Mouse (Mus musculus) neural tube, embryonic 15.5 days (tissue): Measurements from ENCODE around the gene Cd320. TPM values are rescaled to one million over a fixed set of nuclear protein-coding genes. Genes with fewer than 3 reads are reported as not detected.

Source experiments
- ATAC-seq: fragments of 200-750 bp; cut with Nextera tagmentation; 2 replicates; pipeline ENCODE4 v1.8.0; 2017; ENCODE audit warnings: mild to moderate bottlenecking, moderate TSS enrichment, moderate library complexity; ENCODE audit not compliant: low FRiP score
- H3K27ac ChIP-seq: fragments of 300-500 bp; sonication (generic); replicated peaks from 2 replicates; pipeline ENCODE4 v1.5.1; 2015; ENCODE audit warnings: mild to moderate bottlenecking, inconsistent platforms
- H3K27me3 ChIP-seq: fragments of 300-500 bp; sonication (generic); replicated peaks from 2 replicates; pipeline ENCODE4 v1.6.1; 2015; ENCODE audit warnings: inconsistent platforms
- H3K36me3 ChIP-seq: fragments of 300-500 bp; sonication (generic); 2 replicates; pipeline ENCODE4 v1.6.1; 2015; ENCODE audit warnings: inconsistent platforms
- H3K4me1 ChIP-seq: fragments of 300-500 bp; sonication (generic); 2 replicates; pipeline ENCODE4 v1.6.1; 2015; ENCODE audit warnings: inconsistent platforms
- H3K4me2 ChIP-seq: fragments of 300-500 bp; sonication (generic); 2 replicates; pipeline ENCODE4 v1.6.1; 2015; ENCODE audit warnings: inconsistent platforms, mild to moderate bottlenecking, moderate library complexity
- H3K4me3 ChIP-seq: fragments of 300-500 bp; sonication (generic); replicated peaks from 2 replicates; pipeline ENCODE4 v1.5.1; 2015; ENCODE audit warnings: mild to moderate bottlenecking, inconsistent platforms
- H3K9ac ChIP-seq: fragments of 300-500 bp; sonication (generic); replicated peaks from 2 replicates; pipeline ENCODE4 v1.6.1; 2015; ENCODE audit warnings: mild to moderate bottlenecking, inconsistent platforms
- H3K9me3 ChIP-seq: fragments of 300-500 bp; sonication (generic); replicated peaks from 2 replicates; pipeline ENCODE4 v1.6.1; 2016; ENCODE audit warnings: inconsistent platforms
- WGBS: fragments of 180-500 bp; shearing (Covaris S2); methylation state at CpG from one replicate; pipeline ENCODE4 v1.1.7; 2015; ENCODE audit warnings: mixed read lengths; 5-methylcytosine and 5-hydroxymethylcytosine counted together
- polyA plus RNA-seq: library from polyadenylated mRNA; unstranded; fragments of >200 nt; fragmentation: Nextera tagmentation; extraction: Ambion mirVana; gene quantifications from 2 replicates; pipeline ENCODE4 v1.2.1, GENCODE M21; 2015

Gene Cd320
- polyA plus RNA-seq = 53.9 and 56.1 TPM in 2 replicates

DNA sequence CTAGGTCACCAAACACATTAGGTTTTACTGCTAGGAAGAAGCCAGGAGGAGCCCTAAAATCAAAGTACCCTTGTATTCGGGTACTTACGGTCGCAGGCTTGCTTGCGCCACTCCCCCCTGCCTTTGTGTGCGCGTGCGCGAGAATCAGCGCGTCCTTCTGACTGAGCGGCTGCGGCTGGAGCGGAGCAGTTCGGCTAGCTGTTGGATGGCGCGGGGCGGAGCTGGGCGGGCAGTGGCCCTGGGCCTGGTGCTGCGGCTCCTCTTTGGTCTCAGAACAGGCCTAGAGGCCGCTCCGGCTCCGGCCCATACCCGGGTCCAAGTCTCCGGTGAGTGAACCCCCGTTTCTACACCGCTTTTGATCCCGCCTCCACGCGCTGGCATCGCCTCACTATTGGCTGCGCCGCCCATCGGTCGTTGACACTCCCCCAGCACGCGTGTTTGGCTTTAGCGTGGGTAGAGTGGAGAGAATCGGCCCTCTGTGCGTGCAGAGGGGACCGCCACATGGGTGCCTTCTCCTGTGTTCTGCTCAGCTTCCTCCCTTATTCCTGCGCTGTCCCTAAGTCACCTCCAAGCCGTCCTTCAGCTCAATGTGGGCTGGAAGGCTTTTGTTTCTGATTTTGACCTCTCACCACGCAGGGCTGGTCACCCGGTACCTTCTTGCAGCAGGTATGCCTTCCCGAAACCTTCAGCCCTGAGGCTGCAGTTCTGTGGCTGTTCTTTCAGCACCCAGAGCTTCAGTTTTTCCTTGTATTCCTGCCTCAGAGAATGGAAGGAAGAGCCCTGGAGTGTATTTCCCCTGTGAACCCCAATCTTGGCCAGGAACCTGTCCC, at the start of gene Cd320:
TSS of gene Cd320 (plus strand) at position 126 of the 830 bp plus-strand sequence.
- Histone ChIP-seq H3K4me1 (peaks cover 19% of the 10 kb centered on the region), H3K9me3 (no peaks in the 10 kb centered on the region), H3K27me3 (no peaks in the 10 kb centered on the region), H3K4me2 (peak within 1 kb of the TSS; percentile 84), H3K9ac (peak within 1 kb of the TSS; percentile 76), H3K27ac (peak within 1 kb of the TSS; percentile 88), H3K36me3 (peaks cover 27% of the 10 kb centered on the region), H3K4me3 (peak within 1 kb of the TSS; percentile 99)
- ATAC-seq = peak; percentile 97
- WGBS = under 1% methylated on average over 45 of the region's 45 CpGs

DNA sequence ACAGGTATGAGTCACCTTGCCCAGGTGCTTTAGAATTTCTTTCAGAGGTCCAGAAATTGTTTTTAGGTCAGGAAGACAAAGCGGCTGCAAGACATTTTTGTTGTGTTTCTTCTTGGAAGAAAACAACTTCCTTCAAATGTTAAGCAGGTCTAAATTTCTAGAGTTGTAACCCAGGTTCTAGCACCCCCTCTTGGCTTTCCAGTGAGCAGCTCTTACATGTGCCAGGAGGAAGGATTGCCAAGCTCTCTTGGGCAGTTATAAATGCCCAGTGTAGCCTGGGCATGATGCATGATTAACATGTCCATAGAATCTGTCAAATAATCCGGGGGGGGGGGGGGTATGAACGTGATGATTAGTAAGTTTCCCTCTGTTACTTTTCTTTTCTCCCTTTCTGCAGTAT, 44.6 kb upstream of the Cd320 start:
- ATAC-seq = no peak
- no peak overlapping the region for H3K4me2 ChIP-seq

DNA sequence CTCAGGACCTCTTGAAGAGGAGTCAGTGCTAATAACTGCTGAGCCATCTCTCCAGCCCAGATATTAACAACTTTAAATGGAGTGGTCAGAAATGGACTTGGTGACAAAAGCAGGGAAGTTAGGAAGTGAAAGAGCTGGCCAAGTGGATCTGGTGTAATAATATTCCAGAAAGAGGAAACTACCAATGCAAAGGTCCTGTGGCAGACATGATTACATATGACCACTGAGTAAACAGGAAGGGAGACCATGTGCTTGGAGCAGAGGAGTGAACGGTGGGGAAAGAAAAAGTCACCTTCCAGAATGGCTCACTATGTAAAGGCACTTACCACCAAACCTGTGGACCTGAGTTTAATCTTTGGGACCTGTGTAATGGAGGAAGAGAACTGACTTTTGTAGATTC, 43.6 kb upstream of the Cd320 start:
- no peaks in the 10 kb centered on the region for H3K36me3 ChIP-seq
- no peak overlapping the region for H3K27ac ChIP-seq
- H3K4me1 ChIP-seq = no peaks in the 10 kb centered on the region
- no peak overlapping the region for H3K4me3 ChIP-seq
- no peak for ATAC-seq
- no peaks in the 10 kb centered on the region for H3K9me3 ChIP-seq
- WGBS = 59% methylated on average over 1 of the region's 1 CpGs
- H3K27me3 ChIP-seq = no peaks in the 10 kb centered on the region
- no peak overlapping the region for H3K9ac ChIP-seq
- no peak overlapping the region for H3K4me2 ChIP-seq

More for the DNA sequence above, 44.6 kb upstream of the Cd320 start:
- H3K9ac ChIP-seq = no peak overlapping the region
- H3K27ac ChIP-seq = no peak overlapping the region
- H3K9me3 ChIP-seq = no peaks in the 10 kb centered on the region
- WGBS = 61% methylated on average over 3 of the region's 3 CpGs
- H3K4me3 ChIP-seq = no peak overlapping the region
- no peaks in the 10 kb centered on the region for H3K27me3 ChIP-seq
- H3K4me1 ChIP-seq = no peaks in the 10 kb centered on the region
- no peaks in the 10 kb centered on the region for H3K36me3 ChIP-seq

DNA sequence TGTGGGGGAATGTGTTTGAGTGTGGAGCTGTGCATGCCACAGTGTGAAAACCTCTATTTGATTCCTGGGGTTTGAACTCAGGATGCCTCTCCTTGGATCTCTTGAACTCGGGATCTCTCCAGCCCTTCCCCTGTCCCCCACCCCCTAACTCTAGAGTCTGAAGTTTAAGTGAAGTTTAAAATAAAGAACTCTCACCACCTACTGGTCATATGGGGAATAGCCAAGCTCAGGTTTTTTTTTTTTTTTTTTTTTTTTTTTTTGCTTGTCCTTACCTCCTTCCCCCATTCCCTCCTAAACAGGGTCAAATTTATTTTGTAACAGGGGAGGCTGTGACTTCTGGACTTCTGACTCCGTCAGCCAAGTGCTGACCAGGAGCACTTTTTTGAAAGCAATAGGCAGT, 40.7 kb upstream of the Cd320 start:
- H3K9ac ChIP-seq = no peak overlapping the region
- H3K4me3 ChIP-seq = no peak overlapping the region
- no peak overlapping the region for H3K4me2 ChIP-seq
- no peaks in the 10 kb centered on the region for H3K36me3 ChIP-seq
- no peaks in the 10 kb centered on the region for H3K9me3 ChIP-seq
- 6% methylated on average over 2 of the region's 2 CpGs for WGBS
- no peaks in the 10 kb centered on the region for H3K4me1 ChIP-seq
- no peaks in the 10 kb centered on the region; the same call in 1 of the 2 replicates for H3K27me3 ChIP-seq
- no peak overlapping the region for H3K27ac ChIP-seq
- no peak for ATAC-seq

DNA sequence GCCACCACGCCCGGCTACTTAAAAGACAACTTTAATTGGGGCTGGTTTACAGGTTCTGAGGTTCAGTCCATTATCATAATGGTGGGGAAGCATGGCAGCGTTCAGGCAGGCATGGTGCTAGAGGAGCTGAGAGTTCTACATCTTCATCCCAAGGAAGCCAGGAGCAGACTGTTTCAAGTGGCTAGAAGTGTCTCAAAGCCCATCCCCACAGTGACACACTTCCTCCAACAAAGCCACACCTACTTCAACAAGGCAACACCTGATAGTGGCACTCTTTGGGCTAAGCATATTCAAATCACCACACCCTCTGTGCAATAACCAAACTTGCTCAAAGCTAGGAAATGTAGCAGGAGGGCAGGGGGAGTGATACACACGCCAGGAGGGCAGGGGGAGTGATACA, 38.7 kb upstream of the Cd320 start:
- Histone ChIP-seq H3K9me3 (no peaks in the 10 kb centered on the region), H3K27me3 (peaks cover 3% of the 10 kb centered on the region), H3K4me3 (no peak overlapping the region), H3K9ac (no peak overlapping the region), H3K4me1 (no peaks in the 10 kb centered on the region), H3K4me2 (no peak overlapping the region), H3K27ac (no peak overlapping the region), H3K36me3 (no peaks in the 10 kb centered on the region)
- no peak for ATAC-seq
- 63% methylated on average over 4 of the region's 4 CpGs for WGBS

DNA sequence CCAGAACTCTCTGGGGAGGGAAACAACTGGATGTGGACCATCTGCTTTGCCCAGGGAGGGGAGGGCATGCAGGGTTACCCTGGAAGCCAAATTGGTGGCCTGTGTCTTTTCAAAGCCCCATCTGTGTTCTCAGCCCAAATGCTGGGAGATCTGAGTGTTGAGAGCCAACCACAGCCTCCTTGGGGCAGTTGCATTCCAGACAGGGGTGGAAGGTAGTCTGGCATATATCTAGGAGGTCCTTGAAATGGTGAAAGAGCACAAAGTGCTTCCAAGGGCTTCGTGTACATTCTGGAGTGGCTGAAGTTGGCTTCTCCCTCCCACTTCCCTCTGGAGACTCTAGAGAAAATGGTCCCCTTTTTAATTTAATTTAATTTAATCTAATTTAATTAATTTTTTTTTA, 38.1 kb upstream of the Cd320 start:
- peaks cover 3% of the 10 kb centered on the region for H3K27me3 ChIP-seq
- H3K4me3 ChIP-seq = no peak overlapping the region
- no peak overlapping the region for H3K4me2 ChIP-seq
- ATAC-seq = no peak
- H3K9me3 ChIP-seq = no peaks in the 10 kb centered on the region
- H3K9ac ChIP-seq = no peak overlapping the region
- H3K4me1 ChIP-seq = no peaks in the 10 kb centered on the region
- H3K36me3 ChIP-seq = no peaks in the 10 kb centered on the region
- WGBS = 60% methylated on average over 1 of the region's 1 CpGs
- H3K27ac ChIP-seq = no peak overlapping the region

DNA sequence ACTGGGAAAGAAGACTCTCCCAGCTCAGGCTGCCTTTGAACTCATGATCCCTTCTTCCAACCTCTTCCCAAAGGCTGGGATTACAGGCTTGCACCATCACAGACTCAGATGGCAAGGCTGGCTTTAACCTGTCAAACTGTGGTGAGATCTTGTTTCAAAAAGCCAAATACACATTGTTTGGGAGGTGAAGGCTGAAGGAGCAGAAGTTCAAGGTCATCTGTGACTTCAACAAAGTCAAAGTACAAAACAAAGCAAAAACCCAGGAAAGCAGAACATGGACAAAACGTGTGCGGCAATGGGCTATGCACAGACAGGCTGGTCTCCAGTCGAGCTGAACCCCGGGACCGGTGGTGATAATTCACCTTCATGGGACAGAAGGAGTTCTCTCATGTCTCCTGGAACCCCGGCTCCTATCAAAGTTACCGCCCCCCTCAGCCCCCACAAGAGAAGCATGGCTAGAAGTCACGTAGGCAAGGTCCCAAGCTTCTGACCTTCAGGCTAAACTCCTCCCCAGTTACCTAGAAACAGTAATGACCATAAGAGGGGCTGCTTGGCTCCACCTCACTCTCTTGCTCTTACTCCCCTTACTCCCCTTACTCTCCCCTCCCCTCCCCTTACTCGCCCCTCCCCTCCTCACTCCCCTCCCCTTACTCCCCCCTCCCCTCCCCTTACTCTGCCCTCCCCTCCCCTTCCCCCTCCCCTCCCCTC, 35.6 kb upstream of the Cd320 start:
- no peak overlapping the region for H3K4me3 ChIP-seq
- peaks cover 11% of the 10 kb centered on the region for H3K27me3 ChIP-seq
- no peak overlapping the region for H3K4me2 ChIP-seq
- no peak overlapping the region for H3K27ac ChIP-seq
- H3K4me1 ChIP-seq = peaks cover 9% of the 10 kb centered on the region
- H3K9me3 ChIP-seq = no peaks in the 10 kb centered on the region
- ATAC-seq = no peak
- no peaks in the 10 kb centered on the region for H3K36me3 ChIP-seq
- 62% methylated on average over 9 of the region's 9 CpGs for WGBS
- no peak overlapping the region for H3K9ac ChIP-seq

DNA sequence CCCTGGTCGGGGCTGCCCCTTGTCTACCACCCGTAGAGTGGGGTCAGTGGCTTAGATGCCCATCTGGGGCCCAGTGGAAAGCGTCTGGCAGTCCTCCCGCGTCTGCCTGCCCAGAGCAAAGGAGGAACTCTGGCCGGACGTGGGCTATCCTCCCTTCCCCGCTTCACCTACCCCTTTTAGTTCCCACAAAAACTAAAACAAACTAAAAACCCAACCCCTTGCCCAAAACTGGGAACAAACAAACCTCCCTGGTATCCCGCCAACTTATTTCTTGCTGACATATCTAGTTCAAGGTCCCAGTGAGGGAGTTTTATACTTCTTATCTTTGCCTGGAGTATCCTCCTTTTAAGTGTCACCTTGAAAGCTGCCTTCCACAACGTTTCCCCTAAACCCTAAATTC, 34.7 kb upstream of the Cd320 start:
- peaks cover 13% of the 10 kb centered on the region for H3K27me3 ChIP-seq

DNA sequence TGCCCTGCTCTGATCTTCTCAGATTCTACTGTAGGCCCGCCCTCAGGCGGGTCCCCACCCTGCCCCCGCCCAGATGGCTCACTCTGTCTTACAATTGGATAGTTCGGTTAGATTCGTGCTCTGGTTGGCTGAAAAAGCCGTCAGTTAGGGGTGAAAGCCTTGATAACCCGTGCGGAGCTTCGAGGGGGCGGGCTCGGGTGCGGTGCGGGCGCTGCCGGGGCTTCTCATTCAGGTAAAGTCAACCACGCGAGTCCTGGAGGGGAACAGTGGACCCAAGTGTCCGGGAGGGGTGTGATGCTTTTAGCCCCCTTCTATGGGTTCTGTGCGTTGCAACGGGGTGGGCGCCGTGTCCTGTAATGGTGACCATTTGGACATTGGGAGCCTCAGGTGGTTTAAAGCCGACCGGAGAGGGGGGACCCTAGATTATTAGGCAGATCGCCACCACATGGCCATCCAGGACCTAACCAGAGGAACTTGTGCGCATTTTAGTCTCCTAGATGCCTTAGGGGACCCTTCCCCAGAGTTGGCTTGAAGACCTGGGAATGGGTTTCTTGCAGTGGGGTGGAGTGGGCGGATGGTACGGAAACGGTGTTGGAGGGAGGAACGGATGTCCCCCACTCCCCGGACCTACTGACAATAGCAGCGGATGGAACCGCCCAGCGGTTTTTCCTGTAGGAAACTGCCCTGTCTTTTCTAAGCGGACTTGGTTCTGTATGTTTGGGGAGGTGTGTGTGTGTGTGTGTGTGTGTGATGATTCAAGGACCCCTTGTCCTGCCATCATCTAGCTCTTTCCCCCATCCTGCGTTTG, 32.4 kb upstream of the Cd320 start, which contains the start of gene Kank3:
TSS of gene Kank3 (plus strand) at position 186 of the 808 bp plus-strand sequence.
- H3K9ac ChIP-seq = peak within 1 kb of the TSS; percentile 56
- no peaks in the 10 kb centered on the region for H3K9me3 ChIP-seq
- H3K27ac ChIP-seq = 0 out of 2 replicates have a peak within 1 kb of the TSS, but pooled peaks have one; percentile 39
- peaks cover 9% of the 10 kb centered on the region for H3K4me1 ChIP-seq
- H3K36me3 ChIP-seq = no peaks in the 10 kb centered on the region
- WGBS = under 1% methylated on average over 36 of the region's 36 CpGs
- peak within 1 kb of the TSS; percentile 88 for H3K4me2 ChIP-seq
- H3K27me3 ChIP-seq = peaks cover 13% of the 10 kb centered on the region
- peak within 1 kb of the TSS; percentile 53 for H3K4me3 ChIP-seq
- ATAC-seq = peak; percentile 99

More for the DNA sequence above, 34.7 kb upstream of the Cd320 start:
- Histone ChIP-seq H3K36me3 (no peaks in the 10 kb centered on the region), H3K9me3 (no peaks in the 10 kb centered on the region), H3K4me3 (no peak overlapping the region), H3K27ac (no peak overlapping the region), H3K9ac (no peak overlapping the region), H3K4me1 (peaks cover 9% of the 10 kb centered on the region), H3K4me2 (no peak overlapping the region)
- WGBS = 45% methylated on average over 10 of the region's 10 CpGs
- ATAC-seq = no peak

DNA sequence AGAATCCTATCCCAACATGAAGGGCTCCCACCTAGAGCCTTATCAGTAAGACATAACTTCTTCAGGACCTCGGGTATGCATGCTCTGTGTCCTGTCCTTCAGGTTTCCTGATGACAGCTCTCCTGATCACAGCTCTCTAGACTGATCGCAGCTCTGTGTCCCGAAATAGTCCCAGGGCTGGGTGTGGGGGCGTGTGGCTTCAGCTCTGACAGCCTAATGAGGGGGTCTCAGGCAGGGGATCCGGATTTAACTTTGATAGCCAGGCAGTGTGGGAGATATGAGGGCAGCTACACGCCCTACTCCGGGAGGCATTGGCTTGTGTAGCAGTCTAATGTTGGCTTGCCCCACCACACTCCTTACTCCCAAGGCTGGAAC, 31.8 kb upstream of the Cd320 start:
- H3K4me3 ChIP-seq = peak overlapping the region; percentile 53
- peaks cover 13% of the 10 kb centered on the region for H3K27me3 ChIP-seq
- no peak overlapping the region for H3K27ac ChIP-seq
- peak overlapping the region; percentile 88 for H3K4me2 ChIP-seq
- H3K9me3 ChIP-seq = no peaks in the 10 kb centered on the region
- H3K9ac ChIP-seq = peak overlapping the region; percentile 8; the same call in 1 of the 2 replicates
- ATAC-seq = no peak
- H3K36me3 ChIP-seq = no peaks in the 10 kb centered on the region
- H3K4me1 ChIP-seq = peaks cover 9% of the 10 kb centered on the region
- WGBS = 21% methylated on average over 7 of the region's 7 CpGs

DNA sequence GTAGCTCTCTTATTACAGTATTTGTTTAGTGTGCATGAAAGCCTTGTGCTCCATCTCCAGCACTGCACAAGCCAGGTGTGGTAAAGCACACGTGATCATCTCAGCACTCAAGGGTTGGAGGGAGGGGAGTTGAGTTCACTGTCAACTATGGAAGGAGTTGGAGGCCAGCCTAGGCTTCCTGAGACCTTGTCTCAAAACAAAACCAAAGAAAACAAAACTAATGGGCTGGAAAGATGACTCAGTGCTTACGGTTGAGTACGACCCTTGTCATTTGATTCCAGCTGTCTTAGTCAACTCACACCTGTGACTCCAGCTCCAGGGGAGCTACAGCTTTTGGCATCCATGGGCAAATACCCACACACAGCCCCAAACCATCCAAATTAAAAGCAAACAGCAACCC, 30.4 kb upstream of the Cd320 start:
- H3K4me2 ChIP-seq = no peak overlapping the region
- peaks cover 13% of the 10 kb centered on the region; the same call in 1 of the 2 replicates for H3K27me3 ChIP-seq
- H3K9me3 ChIP-seq = no peaks in the 10 kb centered on the region
- no peaks in the 10 kb centered on the region for H3K36me3 ChIP-seq
- WGBS = 49% methylated on average over 3 of the region's 3 CpGs
- no peak overlapping the region for H3K4me3 ChIP-seq
- no peak overlapping the region for H3K9ac ChIP-seq
- ATAC-seq = no peak
- no peak overlapping the region for H3K27ac ChIP-seq
- peaks cover 15% of the 10 kb centered on the region for H3K4me1 ChIP-seq
